Mouse (Mus musculus) heart, postnatal 0 days (tissue): ENCODE results near the gene Hist1h1a.

ENCODE experiments used
- CTCF ChIP-seq: IDR thresholded peaks from 2 replicates; pipeline ENCODE4 v1.5.1; 2016; ENCODE audit warnings: antibody characterized with exemption, control low read depth, low read depth
- EP300 ChIP-seq: IDR thresholded peaks from 2 replicates; pipeline ENCODE4 v1.6.1; 2016; ENCODE audit warnings: antibody characterized with exemption, low read depth

DNA sequence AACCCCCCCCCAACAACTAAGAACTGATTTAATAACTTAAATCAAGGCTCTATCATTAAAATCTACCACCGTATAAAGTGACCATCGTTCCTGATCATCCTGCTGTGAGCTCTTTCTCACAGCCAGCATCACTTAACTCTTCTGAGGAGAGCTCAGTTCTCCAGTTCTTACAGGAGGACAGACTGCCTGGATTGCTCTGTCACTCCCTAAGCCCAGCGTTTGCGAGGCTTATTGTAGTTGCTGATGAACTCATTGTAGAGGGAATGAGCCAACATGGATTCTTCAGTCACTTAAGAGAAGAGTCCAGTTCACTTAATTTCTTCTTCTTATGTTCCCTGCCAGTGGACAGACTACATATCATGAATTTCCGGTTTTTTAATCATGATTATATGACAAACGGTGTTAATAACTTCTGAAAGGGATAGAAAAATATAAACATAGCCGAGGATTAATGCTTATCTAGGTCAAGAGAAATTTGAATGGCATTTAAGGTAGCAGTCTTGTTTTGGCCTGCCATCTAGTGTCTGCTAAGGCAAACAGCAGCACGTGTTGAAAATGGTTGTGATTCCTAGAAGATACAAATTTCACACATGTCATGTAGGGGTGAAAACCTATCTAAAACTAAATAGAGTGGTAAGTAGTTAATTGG, 31.2 kb upstream of the Hist1h1a start:
- TF ChIP-seq CTCF (peak; percentile 85), EP300 (no peak)
